Mouse (Mus musculus) lung, adult 2 months (tissue): ENCODE results near the gene Msn.

Experiments
- CTCF ChIP-seq: fragments of 200-500 bp; IDR thresholded peaks from 2 replicates; pipeline ENCODE4 v1.5.1; 2011; ENCODE audit warnings: mild to moderate bottlenecking, low read length, control low read depth; ENCODE audit not compliant: insufficient read depth
- POLR2A ChIP-seq: fragments of 200-500 bp; IDR thresholded peaks from 2 replicates; pipeline ENCODE4 v1.6.1; 2011; ENCODE audit warnings: low read depth, mild to moderate bottlenecking, control low read depth, low read length, borderline replicate concordance; ENCODE audit errors: extremely low read depth

DNA sequence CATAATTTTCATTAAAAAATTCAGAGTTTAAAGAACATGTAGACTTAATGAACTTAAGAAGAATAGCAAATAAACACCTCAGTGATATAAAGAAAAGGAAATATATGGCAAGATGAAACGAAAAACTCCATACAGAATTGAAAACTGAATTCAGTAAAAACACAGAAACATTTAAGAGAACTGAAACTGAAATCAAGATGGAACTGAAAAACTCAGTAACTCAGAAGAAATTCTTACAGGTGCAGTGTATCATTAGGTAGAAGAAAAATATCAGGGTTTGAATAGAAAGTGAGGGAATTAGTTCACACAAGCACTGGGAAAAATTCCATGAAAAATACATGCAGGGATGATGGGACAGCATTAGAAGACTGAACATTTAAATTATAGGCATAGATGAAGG, 111.0 kb downstream of the Msn start:
- TF ChIP-seq POLR2A, result no peak
- TF ChIP-seq CTCF, result no peak
